Mouse (Mus musculus): ENCODE measurements at regions not wholly inside any gene's neighbourhood (a gene's known extent, or its start where the extent isn't known, plus 50 kb on each side); places are given as distances from the start of the nearest gene placed in this dataset.

DNA sequence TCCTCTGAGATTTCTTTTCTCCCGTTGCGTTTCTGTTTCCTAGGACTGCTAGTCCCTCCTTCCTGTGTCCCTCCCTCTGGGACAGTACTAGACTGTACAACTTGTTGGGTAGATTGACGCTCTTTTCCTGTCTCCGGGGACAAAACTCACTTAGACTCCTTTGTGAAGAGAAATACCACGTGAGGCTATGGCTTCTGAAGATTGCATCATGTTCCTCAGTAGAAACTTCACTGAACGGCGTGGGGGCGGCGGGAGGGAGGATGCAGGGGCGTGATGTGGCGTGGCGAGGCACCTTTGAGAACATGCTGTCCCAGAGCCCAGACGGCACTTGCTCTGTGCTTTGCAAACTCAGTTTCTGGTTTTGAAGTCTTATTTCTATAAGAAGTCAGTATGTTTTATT is 78.5 kb downstream of the Spata18 start:
- no peak for DNase-seq (ENCODE audit: low read depth, low spot score)

DNA sequence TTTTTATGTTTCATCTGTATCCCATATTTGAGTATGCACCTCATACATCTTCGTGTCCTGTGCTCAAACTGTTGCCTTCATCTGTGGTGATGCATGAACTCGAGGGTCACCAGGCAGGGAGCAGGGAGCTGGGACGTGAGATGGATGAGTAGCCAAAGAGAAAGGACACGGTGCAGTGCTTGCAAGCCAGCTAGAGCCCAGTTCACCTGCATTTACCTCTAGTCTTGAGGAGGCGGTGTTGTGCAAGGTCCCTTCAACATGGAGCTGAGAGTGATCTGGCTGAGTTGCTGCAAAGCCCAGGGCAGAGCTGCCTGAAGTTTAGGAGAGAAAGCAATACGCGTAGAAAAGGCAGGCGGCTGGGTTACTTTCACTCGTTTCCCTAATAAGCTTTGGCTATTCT is 80.2 kb downstream of the Spata18 start:
- no peak for DNase-seq (ENCODE audit: low read depth, low spot score)

DNA sequence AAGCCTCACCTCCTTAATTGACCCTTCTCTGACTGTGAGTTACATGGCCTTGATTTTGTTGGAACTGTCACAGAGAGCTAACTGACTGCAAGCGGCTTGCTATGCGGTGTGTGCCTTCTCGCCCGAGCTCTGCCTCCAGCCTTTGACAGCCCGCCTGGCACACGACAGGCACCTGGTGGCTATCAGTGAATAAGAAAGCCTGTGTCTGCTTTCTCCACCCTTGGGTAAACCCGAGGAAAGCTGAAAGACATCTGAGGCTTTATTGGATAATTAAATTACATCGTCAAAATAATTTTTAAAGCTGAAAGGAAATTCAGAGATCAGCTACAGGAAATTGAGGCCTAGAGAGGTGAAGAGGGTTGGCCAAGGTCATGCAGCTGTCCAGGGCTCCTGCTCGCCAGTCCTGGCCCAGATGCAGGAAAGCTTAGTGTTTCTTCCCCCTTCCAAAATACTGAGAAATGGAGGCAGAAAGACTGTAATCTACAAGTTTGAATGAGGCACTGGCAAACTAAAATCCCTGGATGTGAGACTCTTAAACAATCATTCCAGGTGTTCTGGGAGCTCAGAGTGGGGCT is 80.9 kb downstream of the Spata18 start:
- peak; percentile 53 for DNase-seq (ENCODE audit: low read depth, low spot score)

DNA sequence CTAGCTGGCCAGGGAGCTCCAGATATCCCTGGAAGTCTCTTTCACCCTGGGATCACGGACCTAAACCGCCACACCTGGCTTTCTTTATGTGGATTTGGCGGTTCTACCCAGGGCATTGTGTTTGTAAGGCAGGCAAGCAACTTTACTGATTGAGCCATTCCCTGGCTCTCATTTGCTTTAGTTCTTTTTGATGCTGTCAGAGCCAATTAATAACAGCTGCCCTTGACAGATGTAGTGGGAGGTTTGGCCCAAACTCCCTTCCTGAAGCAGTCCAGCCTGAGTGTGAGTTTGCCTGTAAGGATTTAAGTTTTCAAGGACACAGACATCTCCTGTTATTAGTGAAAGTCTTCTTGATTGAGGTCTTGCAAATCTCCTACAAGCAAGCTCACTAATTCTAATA is 89.6 kb downstream of the Spata18 start:
- DNase-seq (ENCODE audit: low read depth, low spot score) = no peak

DNA sequence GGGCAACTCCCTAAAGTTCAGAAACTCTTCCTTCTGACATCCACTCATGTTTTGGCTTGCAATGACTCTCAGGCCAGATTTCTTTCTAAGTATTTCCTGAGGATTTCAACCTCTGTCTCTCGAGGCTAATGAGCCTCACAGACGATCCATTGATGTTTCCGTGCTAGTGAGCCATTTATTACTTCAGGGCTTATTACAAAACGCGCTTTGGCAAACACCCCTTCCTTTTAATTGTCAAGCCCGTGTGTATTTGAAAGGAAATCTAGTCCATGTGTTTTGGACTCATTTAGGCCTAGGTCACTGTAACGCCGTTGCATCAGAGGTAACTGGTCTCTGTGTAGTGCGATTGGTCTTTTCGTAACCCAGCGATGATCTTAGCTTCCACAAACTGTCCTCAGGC is 90.3 kb downstream of the Spata18 start:
- no peak for DNase-seq (ENCODE audit: low read depth, low spot score)

DNA sequence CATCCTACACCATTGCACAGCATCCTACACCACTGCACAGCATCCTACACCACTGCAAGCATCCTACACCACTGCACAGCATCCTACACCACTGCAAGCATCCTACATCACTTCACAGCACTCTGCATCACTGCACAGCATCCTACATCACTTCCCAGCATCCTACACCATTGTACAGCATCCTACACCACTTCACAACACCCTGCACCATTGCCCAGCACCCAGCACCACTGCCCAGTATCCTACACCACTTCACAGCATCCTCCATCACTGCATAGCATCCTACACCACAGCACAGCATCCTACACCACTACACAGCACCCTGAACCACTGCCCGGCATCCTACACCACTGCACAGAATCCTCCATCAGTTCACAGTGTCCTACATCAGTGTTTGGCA is 92.8 kb downstream of the Spata18 start:
- no peak for DNase-seq (ENCODE audit: low read depth, low spot score)

DNA sequence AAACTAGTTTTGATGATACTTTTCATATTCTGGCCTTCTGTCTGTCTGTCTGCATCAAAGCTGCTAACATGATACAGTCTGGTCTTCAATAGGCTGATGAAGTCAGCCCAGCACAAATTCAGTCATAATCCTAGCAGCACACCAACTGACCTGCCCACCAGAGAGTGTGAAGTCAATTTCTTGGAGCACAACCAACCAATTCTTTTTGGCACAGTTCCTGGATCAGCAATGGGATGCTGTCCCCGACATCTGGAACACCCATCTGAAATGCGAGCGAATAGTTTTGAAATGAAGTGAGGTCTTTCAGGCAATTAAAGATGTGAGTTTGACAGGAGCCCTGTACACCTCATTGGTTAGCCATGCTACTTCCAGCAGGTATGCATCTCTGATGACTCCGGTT is 98.6 kb downstream of the Spata18 start:
- DNase-seq (ENCODE audit: low read depth, low spot score) = no peak

DNA sequence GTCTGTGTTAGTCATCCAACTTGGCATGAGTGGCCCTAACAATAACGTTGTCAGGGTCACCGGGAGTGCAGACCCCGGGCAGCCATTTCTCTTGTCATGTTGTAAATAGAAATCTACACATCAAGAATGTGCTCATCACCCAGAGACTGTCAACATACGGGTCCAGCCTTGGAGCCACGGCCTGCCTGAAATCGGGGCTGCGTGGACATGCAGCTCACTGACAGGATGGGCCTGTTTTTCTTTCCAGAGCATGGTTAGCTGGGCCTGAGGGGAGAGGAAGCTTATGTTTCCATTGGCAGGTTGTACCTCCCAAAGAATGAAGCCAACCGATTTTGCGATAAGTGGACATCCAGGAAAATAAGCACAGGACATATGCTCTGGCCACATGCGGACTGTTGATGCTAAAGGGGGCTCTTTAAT is 101.1 kb downstream of the Spata18 start:
- DNase-seq (ENCODE audit: low read depth, low spot score) = no peak

DNA sequence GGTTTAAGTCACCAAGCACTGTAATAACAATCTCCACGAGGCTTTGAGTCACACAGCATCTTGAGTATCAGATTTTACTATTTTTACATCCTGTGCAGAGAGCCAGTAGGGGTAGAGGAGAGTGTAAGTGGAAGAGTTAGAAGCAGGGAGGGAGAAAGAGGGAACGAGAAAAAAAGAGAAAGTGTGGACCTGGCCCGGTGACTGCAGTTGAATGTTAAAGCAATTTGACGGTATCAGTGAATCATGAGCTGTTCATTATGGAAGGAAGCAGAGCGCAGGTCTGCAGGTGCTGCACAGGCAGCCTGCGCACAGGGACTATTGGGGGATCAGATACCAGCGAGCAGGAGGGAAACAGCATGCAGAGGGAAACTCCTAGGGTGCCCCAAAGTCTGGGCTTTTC is 102.6 kb downstream of the Spata18 start:
- DNase-seq (ENCODE audit: low read depth, low spot score) = peak; percentile 49

DNA sequence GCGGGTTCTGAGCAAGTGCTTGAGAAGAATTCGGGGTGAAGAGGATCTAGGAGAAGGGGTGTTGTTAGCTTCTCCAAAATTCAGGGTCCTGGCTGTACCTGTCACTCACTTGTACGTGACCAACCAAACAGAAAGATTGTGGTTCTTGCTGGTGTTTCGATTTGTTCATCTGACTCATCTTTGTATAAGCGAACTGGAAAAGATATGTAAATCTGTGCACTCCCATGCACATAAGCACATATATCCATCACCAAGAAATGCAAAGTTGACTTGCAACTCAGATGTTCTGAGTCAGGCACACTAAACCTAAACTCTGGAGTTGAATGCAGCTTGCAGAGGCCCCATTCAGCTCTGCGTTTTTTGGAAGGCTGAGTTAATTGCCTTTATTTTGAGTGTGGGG is 107.4 kb downstream of the Spata18 start:
- DNase-seq (ENCODE audit: low read depth, low spot score) = no peak

DNA sequence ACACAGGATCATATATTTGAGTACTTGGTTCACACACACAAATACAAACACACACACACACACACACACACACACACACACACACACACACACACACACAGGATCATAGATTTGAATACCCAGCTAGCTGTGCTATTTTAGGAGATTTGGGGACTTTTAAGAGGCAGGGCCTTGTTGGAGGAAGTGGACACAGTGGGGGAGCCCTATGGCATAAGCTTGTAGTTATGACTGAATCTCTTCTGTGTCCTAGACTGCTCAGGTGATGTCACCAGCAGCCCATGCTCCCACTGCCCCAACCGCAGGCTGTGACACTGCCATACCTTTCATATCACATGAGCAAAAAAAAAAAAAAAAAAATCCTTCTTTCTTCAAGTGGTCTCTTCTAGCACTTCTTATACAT is 110.1 kb downstream of the Spata18 start:
- no peak for DNase-seq (ENCODE audit: low read depth, low spot score)

DNA sequence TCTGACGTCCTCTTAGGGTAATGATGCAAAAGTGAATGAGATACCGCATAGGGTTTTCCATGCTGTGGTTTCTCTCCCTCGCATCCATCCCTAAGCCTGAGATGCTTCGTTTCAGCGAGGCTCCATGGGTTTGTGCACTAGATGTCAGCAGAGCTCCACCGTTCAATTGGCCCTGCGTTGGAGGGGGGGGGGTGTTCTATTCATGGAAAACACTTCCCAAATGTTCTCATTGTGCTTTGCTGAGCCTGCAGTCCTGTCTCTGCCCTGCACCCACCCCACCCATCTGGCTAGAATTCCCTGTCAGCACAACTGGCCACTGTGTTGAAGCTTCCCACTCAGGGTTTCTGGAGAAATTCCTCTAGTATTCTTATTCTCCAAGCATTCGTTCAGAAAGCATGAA is 110.5 kb downstream of the Spata18 start:
- DNase-seq (ENCODE audit: low read depth, low spot score) = peak; percentile 73

DNA sequence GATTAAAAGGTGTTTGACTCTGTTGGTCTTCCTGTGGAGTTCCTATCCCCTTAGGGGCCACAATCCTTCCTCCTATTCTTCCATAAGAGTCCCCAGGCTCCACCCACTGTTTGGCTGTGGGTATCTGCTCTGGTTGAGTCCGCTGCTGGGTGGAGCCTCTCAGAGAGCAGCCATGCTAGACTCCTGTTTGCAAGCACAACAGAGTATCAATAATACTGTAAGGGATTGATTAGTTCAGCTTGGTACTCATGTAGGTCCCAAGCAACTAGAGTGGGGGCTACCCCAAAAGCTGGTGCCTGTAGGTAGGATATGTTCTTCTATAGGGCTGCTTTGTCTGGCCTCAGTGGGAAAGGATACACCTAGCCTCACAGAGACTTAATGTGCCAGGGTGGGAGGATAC is 113.0 kb downstream of the Spata18 start:
- DNase-seq (ENCODE audit: low read depth, low spot score) = no peak

DNA sequence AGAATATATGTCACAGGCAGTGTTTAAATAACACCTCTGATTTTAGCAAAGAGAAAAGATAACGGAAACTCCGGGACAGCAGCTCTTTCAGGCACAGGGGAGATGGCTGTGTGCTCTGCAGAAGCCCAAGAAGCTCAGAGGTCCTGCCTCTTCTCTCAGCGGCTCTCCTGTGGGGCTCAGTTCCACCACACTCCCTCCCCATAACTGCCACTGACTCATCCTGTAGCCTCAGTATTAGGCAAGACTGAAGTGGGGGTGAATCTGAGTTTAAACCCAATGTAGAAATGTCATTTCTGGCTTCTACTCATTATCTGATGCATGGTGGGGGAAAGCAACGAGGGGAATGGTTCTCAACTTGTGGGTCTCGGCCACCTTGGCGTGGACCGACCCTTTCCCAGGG is 114.3 kb downstream of the Spata18 start:
- no peak for DNase-seq (ENCODE audit: low read depth, low spot score)

DNA sequence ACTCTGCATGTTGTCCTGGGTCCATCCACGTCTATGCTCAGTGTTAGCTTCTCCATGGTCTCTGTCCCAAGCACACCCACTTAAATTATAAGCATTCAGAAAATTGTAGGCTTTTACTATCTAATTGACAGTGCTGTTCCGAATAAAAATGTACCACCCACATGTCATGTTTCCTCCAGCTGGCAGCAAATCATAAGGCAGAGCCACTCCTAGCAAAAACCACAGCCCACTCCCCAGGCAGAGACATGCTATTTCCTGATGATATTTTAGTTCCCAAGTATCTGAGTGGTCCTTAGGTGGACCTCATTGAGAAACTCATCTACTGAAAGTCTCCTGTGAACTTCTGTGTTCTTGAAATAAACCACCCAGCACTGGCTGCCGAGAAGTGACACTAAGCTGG is 117.1 kb downstream of the Spata18 start:
- DNase-seq (ENCODE audit: low read depth, low spot score) = no peak

DNA sequence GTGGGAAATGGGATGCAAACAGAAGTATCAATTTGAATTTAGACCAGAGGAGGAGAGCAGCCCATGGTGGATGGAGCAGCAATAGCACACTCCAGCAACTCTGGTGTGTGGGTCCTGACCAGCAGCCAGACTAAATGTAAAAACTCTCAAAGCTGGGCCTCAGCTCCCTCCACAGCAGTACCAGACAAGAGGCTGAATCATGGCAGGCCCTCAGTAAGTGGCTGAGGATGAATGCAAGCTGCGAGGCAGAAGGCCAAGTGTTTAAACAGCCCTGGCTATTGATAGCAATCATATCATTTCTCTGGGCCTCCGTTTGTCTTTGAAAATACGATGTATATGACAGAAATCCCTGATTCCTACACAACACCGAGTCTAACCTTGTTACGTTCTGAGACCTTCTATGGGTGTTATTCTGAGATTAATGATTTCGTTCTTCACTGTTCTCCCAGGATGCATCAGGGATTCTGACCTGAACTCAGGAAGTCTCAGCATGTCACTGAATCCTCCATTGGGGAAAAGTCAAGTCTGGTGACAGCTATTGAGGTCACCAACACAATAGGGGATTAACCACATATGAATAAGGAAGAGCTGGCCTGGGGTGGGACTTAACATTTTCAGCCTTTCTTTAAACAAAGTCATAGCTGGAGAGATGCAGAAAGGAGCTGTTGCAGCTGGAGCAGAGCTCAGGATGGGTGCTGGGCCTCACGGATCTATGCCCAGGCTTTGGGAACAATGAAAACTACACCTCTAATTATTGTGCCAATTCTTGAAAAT is 124.8 kb downstream of the Spata18 start:
- no peak for DNase-seq (ENCODE audit: low read depth, low spot score)

DNA sequence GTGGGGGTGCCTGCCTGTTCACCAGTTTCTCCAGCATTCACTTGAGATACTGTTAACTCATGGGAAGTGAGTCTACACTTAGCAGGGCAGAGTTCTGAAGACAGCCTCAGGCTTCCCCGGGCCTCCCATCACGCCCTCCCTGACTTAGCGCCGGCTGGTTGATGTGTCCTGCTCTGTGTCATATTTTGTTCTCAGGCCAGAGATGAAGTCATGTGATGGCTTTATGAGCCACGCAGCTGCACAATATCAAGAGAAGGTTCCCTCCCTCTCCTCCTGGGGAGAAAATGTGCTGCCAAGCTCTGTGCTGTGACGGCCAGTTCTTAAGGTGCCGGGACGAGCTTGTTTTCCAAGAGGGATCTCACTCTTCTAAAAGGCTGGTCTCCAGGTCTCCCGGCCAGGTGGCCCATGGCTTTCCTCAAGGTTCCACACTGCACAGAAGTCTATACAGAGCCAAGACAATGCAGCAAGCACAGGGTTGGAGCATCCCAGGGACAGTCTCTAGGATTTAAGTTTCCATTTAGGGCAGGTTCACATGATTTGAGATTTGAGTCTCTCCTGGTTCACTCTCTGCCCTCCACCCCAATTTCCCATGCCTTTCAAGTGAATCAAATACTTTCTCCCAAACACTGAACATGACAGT is 126.2 kb downstream of the Spata18 start:
- no peak for DNase-seq (ENCODE audit: low read depth, low spot score)

DNA sequence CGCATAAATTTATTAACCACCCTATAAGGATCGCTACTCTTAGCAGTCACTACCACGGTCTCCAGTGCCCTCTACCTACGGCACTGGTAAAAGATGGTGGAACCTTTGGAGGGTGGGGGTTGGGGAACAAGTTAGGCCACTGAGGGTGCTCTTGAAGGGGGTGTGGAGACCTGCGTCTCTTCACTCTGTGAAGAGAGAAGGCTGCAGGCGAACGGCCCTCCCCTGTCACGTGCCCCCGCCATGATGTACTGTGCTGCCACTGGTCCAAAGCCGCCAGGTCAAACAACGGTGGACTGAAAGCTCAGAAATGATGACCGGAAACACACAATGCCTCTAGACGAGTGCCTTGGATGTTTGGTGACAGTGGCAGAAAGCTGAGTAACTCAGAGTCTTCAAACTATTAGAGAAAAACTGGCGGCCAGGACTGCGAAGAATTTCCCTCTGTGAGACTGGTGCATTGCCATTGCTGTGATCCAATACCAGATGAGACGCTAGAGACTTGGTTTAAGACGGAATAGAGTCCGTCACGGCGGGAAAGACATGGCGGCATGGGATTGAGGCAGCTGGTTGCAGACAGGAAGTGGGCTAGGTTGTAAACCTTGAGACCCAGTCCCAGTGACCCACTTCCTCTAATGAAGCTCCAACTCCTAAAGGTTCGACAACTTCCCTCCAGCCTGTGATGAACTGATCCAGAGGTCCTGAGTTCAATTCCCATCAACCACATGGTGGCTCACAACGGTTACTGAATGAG is 130.2 kb downstream of the Spata18 start:
- peak; percentile 38 for DNase-seq (ENCODE audit: low read depth, low spot score)

DNA sequence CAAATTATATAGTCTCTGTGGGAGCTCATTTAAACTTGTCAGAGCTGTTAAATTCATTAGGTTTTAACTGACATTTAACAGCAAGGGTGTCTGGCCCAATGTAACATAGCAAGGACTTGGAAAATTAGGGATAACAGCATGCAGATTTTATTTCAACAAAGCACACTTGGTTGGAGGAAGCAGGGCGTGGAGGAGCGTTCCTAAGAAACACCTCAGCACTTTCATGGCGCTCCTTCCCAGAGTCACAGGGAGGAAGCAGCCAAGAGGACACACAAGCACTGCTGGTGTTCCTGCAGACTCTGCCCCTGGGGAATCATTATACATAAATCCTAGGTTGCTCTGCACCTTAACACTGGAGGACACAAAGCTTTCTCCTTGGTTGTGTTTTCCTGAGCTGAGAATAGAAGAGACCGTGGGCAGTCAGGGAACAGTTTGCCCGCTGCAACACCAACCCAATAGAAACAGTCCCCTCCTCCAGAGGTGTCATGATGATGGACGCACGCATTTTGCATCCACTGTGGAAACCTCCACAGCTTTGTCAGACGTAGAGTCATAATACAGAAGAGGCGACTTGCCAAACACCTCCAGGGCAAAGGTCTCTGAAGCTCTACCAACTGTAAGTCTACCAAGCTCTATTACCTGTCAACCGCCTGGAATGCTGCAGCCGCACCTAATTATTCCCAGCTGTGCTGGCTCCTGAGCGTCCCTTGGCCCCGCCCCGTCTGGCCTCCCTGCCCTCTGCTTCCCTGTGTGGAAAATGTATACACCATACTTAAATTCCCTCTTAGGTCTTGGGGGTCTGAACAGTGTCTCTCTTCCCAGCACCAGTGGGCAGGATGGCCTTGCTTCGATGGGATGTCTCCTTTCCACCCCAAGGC is 131.3 kb downstream of the Spata18 start:
- peak; percentile 97 for DNase-seq (ENCODE audit: low read depth, low spot score)

DNA sequence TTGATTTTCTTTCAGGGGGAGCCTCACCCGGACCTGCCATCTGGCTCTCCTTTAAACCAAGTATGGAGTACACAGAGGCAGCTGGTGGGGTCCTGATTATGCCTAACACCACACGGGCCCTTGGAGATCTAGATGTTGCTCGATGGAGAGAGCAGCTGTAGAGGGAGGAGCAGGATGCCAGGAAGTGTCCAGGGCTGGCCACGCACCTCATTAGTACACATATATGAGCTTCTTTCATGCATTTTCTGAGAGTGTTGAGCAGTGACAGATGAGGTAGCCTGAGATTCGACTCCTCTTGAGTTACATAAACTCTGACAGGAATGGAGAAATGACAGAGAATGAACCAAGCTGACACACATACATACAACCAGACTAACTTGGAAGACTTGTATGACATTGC is 136.1 kb downstream of the Spata18 start:
- no peak for DNase-seq (ENCODE audit: low read depth, low spot score)

DNA sequence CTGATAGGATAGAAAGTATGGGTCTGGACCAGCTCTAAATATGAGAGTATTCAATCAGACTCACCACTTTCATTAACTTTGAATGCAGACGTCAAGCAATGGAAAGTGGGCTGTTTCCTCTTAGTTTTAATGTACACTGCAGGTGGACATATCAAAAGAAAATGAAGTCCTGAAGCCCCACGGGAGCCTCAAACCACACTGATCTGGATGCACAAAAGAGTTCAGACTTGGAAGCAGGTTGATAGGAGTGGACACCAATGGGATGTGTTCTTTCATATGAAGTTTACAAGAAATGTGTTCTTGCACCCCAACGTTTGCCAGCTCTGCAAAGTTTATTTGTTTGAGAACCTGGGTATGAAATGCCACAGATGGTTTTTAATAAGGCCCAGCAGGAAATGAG is 141.0 kb downstream of the Spata18 start:
- DNase-seq (ENCODE audit: low read depth, low spot score) = no peak
